Mouse (Mus musculus): ENCODE data around the gene Arhgap19.

GRCm38 (mm10) chr19:41822589-41822988, 20.7 kb upstream of the Arhgap19 start:
- TF ChIP-seq CTCF (IDR thresholded peaks at IDR 0.05; ENCODE audit: low read depth, low read length) = no peak
- TF ChIP-seq POLR2A (IDR thresholded peaks at IDR 0.05; ENCODE audit: insufficient read depth, low read length) = no peak
